Mouse (Mus musculus): ENCODE measurements around the gene 1190005I06Rik.

1190005I06Rik gene

DNA sequence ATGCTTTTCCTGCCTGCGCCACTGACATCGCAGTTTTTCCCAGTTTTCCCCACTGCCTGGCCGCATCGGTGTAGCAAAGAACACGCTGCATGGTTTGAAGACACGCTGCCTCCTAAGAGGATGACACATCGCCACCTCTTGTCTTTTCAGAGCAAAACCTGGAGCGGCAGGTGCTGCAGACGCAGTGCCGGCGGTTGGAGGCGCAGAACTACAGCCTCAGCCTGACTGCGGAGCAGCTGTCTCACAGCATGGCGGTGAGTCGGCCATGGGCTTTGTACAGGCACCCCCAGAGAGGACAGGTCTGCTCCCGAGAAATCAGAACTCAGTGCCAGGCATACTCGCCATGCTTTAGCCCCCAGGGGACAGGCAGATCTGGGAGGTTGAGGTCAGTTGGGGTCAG, 69.6 kb downstream of the 1190005I06Rik start:
- no peak for DNase-seq (ENCODE audit: low spot score in 2 of 2)

DNA sequence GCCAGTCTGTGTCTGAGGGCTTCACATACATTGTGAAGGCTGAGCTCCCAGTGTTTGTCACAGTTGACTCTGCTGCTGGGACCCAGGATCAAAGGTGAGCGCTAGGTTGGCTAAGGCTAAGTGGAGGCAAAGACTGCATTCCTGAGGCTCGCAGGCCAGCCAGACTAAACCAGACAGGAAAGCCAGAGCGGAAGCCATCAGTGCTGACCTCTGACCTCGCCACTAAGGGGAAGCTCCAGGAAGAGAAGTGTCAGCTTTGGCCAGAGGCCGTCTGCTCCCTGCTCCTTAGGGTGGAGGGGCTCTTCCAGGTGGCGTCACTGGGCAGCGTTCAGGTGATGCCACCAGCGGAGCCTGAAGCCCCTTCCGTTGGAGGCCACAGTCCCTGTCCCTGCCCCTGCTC, 71.6 kb downstream of the 1190005I06Rik start:
- DNase-seq (ENCODE audit: low spot score in 2 of 2), result no peak

DNA sequence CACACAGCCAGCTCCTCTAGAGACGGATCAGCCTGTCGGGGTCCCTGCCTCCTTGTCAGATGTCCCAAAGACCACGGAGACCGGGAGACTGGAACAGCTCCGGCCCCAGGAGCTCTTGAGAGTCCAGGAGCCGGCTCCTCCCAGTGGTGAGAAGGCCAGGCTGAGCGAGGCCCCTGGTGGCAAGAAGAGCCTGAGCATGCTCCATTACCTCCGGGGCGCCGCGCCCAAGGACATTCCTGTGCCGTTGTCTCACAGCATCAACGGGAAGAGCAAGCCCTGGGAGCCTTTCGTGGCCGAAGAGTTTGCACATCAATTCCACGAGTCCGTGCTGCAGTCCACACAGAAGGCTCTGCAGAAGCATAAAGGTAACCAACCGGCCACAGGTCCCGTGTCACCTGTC, 72.5 kb downstream of the 1190005I06Rik start:
- DNase-seq (ENCODE audit: low spot score in 2 of 2), result no peak

DNA sequence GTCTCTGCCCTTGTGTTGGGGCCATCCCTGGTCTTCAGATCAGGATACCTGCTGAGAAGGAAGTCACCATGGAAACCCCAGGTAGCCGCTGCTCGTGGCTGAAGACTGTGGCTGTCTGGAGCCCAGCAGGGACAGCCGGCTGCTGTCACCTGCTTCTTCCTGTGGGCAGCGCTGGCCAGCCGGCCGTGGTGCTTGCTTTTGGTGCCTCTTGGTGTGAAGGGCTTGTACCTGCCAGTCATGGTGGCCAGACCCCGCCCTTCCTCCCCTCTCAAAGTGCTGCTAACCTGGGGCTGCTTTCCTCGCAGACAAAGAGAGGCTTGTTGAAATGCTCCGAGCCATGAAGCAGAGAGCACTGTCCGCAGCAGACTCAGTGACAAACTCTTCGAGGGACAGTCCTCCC, 73.6 kb downstream of the 1190005I06Rik start:
- no peak for DNase-seq (ENCODE audit: low spot score in 2 of 2)

DNA sequence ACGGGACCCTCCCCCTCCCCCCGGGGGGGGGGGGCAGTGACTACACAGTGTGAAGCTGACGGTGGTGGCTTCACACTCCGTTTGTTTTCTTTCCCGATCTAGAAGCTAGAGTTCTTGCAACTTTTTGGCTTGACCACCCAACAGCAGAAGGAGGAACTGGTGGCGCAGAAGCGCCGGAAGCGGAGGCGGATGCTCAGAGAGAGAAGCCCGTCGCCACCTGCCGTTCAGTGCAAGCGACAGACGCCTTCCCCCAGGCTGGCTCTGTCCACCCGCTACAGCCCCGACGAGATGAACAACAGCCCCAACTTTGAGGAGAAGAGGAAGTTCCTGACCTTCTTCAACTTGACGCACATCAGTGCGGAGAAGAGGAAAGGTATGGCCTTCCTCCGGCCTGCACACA, 74.9 kb downstream of the 1190005I06Rik start:
- DNase-seq (ENCODE audit: low spot score in 2 of 2), result no peak

DNA sequence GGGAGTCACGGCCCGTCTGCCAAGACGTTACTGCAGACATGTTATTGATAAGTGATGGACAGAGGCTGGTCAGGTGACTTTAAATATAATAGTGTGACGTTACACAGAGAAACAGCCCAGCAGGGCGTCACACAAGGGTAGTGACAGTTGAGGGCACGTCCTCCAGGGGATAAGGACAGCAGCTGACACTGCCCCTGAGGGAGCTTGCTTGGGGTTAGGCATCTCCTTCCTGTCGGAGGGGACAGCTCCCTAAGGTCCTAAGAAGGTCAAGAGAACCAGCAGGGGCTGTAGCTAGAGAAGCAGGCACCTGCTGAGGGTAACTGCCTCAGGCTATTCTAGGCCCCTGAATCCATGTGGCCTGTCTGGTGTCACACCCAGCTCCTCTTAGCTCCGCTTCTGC, 75.9 kb downstream of the 1190005I06Rik start:
- DNase-seq (ENCODE audit: low spot score in 2 of 2), result no peak

DNA sequence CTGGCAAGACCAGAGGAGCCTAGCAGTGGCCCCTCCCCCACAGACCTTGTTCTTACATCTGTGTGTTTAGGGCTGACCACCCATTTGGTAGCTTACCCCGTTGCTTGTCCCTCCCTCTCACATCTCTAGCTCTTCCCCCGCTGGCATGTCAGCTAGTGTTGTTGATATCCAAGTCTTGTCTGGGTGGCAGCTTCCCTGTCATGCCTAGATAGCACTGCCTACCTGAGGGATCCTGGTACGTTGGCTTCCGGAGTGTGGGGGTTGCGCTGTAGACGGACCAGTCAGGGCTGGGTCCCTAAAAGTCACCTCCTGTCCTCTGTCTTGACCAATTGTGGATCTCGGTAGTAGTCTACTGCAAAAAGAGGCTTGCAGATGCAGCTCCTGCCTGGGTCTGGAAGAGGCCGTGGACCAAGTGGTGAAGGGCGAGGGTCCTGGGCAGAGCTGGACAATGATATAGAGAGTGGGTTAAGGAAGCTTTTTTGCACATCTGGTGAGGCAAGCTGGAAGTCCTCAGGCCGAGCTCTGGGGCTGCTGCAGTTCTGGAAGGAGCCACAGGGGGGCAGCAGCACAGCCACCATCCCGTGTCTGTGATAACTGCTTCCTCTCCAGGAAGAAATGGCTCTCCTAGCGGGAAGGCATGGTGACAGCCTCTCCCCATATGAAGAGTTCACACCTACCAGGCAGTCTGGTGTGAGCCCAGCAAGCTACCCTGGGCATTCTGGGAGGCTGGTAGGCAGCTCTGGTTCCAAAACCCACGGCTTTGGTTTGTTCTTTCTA, 77.3 kb downstream of the 1190005I06Rik start:
- DNase-seq (ENCODE audit: low spot score in 2 of 2), result peak; percentile 50 to 59

DNA sequence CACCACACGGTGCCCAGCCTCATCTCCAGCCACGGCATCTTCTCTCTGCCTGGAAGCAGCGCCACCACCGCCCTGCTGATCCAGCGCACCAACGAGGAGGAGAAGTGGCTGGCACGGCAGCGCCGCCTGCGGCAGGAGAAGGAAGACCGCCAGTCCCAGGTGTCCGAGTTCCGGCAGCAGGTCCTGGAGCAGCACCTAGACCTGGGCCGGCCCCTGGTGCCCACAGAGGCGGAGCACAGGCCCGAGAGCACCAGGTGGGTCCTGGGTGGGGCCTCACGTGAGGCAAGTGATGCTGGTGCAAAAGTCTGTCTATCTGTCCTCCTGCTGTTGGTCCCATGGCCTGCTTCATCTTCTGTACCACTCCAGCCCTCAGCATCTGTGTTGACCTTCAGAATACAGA, 78.3 kb downstream of the 1190005I06Rik start:
- no peak for DNase-seq (ENCODE audit: low spot score in 2 of 2)

DNA sequence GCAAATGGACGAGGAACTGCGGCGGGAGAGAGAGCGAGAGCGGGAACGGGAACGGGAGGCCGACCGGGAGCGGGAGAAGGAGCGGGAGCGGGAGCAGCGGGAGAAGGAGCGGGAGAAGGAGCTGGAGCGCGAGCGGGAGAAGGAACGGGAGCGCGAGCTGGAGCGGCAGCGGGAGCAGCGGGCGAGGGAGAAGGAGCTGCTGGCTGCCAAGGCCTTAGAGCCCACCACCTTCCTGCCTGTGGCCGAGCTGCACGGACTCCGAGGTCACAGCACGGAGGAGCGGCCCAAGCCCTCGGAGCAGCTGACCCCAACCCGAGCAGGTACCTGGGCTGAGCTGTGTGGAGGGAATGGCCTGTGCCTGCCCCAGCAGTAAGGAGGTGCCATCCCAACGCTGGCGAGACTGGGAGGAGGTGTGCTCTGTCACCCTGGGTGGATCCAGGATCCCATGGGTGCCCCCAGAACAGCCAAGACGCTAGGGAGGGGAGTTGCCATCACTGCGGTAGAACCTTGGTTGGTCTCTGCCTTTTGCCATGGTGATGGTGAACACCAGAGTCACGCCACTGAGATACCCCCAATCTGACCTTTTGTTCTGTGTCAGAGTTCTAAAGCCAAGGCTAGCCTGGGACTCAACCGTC, 79.2 kb downstream of the 1190005I06Rik start:
- no peak for DNase-seq (ENCODE audit: low spot score in 2 of 2)

DNA sequence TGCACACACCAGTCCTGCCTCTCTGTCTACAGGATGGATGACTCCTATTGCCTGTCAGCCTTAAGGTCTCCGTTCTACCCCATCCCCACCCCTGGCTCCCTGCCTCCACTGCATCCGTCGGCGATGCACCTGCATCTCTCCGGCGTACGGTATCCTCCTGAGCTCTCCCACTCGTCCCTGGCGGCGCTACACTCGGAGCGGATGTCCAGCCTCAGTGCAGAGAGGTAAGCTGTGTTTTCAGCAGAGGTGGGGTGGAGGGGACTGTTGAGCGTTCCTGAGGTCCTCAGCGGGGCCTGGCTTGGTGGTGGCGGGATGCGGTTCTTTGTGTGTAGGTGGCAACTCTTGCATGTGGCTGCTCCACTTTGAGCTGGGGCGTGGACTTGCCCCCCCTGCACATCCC, 79.7 kb downstream of the 1190005I06Rik start:
- no peak for DNase-seq (ENCODE audit: low spot score in 2 of 2)

DNA sequence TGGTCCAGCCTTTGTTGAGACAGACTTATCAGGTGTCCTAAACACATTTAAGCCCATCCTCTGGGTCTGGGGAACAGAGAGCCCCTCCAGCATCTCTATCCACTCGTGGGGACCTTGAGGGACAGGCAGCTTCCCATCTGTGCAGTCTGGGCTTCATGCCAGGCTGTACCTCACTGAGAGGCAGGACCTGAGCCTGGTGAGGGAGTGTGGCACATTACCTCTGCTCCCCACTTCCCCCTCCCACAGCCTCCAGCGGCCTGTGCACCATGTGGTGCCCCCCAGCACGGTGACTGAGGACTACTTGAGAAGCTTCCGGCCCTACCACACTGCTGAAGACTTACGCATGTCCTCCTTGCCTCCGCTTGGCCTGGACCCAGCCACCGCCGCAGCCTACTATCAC, 80.8 kb downstream of the 1190005I06Rik start:
- no peak for DNase-seq (ENCODE audit: low spot score in 2 of 2)

DNA sequence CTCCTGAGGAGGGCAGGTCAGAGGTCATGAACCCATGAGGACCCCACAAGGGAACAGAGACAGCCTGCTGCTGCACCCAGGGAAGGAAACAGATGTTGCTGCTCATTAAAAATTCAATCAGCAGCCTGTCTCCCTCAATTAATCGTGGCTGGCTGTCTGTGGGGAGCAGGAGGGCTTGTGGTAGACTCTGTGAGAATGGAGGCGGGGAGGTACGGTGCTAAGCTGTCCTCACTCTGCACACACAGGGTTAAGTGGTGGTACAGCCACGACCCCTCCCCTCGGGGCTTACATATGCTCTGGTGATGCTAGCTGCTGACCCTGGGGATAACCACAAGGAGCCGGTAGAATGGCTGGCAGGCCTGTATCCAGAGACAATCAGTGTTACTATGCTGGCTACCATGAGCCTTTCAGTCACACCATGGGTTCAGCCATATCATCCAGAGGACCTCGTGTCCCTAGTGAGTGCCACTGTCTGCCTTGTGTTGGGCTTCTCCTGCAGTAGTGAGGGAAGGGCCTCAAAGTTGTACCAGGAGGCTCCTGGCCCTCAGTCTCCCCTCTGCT, 82.2 kb downstream of the 1190005I06Rik start:
- DNase-seq (ENCODE audit: low spot score in 2 of 2), result no peak

DNA sequence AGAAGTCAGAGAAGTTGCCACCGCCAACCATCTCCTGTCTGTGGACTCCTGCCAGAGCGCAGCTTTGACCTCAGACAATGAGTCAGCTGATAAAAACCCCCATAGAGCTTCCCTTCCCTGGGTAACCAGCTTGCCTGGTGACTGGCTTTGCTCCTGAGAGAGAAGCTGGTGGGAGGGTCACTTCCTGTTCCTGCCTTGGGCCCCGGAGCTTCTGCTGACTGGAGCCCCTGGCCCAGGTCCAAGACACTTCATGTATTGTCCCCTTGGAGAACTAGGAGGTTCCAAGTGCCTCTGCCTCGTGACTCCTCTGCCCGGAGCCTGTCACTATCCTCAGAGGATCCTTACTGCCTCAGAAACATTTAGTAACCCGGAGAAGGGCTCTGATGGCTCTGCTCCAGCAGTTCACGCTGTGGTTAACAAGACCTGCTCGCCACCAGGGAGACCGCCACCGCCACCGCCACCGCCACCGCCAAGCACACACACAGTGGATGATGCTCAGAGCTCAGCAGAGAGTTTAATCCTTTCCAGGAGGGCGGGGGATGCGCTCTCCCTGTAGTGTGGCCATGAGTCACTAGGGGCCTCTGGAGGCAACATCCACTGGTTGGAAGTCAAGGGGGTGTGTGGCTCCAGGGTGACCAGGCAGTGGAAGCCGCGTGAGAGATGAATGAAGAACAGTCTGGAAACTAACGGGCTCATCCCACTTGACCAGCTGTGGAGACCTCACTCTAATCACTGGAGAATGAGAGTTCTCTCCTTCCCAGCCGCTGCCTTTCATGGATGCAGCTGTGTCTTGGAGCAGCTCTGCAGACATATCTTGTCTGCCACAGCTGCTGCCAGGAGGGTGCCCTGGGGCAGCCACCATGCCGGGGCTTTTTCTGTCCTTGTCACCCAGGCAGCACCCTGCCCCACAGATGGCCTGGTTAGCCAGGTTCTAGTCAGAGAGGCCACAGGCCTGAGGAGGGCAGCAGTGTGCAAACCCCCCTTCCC, 83.3 kb downstream of the 1190005I06Rik start:
- peak; percentile 56 to 69 for DNase-seq (ENCODE audit: low spot score in 2 of 2)

DNA sequence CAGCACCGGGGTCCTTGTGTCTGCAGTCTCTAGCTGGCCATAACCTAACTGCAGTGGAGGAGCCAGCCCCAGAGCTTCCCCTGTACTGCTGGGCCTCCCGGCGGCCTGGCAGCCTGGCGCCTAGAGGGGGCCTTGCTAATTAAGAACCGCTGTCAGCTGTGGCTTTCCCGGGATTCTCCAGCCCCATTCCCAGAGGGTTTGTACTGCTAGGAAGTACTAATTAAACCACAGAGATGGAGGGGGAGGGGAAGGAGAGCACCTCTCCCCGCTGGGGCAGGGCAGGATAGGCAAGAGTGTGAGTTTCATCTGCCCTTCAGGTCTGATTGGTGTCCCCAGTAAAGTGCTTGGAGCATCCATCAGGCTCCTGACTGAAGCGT, 84.1 kb downstream of the 1190005I06Rik start:
- DNase-seq (ENCODE audit: low spot score in 2 of 2), result no peak

DNA sequence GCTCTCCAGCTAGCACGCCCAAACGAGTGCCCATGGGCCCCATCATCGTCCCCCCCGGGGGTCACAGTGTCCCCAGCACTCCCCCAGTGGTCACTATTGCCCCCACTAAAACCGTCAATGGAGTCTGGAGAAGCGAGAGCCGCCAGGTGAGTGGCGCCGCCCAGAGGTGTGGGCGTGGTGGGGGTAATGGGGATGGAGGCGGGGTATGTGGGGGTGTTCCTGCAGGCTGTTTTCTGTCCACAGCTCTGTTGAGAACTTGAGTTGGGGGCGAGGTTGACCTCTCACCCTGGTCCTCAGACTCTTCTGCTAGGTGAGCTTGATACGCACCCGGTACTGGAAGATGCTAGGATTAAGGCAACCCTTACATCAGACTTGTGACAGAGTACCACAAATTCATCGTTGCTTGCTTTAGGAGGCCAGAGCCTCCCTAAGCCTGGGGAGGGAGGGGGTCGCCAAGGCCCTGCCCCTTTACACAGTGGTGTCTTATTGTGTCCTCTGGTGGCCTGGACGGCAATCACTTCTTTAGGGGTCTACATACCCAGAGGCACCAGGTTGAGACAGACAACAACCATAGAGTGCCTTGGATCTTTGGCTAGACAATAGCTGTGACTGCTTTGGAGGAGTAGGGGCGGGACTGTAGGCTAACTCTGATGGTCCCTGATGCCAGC, 84.6 kb downstream of the 1190005I06Rik start:
- DNase-seq (ENCODE audit: low spot score in 2 of 2), result no peak

DNA sequence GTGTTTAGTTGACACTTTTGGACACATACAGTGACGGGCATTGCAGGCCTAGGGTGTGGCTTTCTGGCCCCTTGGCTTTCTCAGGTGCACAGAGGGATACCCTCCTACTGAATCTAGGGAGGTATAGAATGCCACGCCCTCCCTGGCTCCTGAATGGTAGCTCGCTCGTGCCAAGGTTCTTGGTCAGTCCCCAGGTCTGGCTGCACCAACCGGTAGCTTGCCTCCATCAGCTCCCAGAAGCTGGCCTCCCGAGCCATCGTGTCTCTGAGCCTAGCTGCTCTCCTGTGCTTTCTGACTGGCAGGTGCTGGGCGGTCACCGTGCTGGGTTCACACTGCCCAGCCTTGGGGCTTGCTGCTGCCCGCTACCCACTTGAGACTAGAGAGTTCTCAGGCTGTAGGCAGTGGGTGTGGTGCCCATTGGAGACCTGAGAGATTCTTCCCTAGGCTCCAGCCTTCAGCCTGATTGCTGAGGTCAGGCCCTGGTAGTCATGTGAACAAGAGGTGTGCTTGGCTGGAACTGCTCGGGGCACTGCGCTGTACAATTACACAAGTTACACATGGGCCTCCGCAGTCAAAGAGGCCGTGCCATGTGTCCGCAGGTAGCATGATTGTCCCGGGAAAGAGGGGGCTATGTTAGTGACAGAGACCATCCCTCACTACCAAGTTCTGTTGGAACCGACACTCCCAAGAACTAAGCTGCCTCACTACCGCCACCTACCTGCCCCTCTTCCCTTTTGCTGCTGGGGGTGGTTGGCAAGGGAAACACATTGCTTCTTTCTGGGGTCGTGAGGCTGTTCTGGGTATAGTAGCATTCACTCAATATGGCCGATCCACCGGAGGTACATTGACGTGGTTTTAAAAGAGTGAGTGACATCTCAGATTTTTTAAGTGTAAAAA, 85.6 kb downstream of the 1190005I06Rik start:
- no peak for DNase-seq (ENCODE audit: low spot score in 2 of 2)

DNA sequence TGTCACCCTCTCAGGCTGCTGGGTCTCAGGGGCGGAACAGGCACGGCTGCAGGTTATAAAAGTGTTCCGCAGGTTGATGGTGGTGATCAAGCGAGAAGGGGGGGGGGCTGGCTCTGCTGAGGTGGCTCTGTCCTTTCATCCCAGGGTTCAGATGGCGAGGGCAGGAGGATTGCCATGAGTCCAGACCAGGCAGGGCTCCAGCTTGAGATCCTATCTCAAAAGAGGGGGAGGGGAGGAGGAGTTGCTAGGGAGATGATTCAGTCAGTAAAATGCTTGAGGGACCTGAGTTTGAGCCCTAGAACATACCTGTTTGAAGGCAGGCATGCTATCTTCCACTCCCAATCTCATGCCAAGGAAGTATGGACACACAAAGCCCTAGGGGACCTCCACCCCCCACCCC, 86.9 kb downstream of the 1190005I06Rik start:
- DNase-seq (ENCODE audit: low spot score in 2 of 2), result no peak

DNA sequence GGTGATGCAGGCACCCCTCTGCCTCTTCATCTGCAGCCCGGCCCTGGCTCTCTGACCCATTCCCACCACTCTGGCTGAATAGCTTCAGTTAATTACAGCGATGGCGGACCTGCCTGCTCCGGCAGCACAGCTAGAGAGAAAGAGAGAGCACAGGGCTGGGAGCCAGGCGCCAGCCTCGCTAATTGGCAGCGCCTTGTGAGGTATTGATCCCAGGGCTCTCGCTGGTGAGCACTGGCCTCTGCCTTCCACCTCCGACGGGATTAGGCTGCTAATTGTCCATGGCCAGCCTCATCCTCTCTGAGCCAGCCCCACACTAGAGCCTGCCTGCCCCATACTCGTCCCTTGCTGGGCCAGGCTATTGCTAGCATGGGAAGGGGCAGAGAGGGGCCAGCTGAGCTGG, 87.8 kb downstream of the 1190005I06Rik start:
- DNase-seq (ENCODE audit: low spot score in 2 of 2), result no peak

All from urinary bladder, adult 18-20 months (tissue).